Mouse (Mus musculus) cortical plate, adult 2 months (tissue): Measurements from ENCODE around the gene Crisp4. TPM values are rescaled to one million over a fixed set of nuclear protein-coding genes. Genes with fewer than 3 reads are reported as not detected.

Source experiments
- H3K27ac ChIP-seq: fragments of 200-500 bp; 2 replicates; pipeline ENCODE4 v1.5.1; 2012; ENCODE audit warnings: low read length, control low read depth, inconsistent platforms; ENCODE audit not compliant: insufficient read depth
- H3K4me1 ChIP-seq: fragments of 200-500 bp; 2 replicates; pipeline ENCODE4 v1.6.1; 2011; ENCODE audit warnings: low read length; ENCODE audit not compliant: control insufficient read depth, insufficient read depth
- H3K4me3 ChIP-seq: fragments of 200-500 bp; 2 replicates; pipeline ENCODE4 v1.5.1; 2011; ENCODE audit warnings: mild to moderate bottlenecking, low read length, control low read depth; ENCODE audit not compliant: insufficient read depth
- CTCF ChIP-seq: fragments of 200-500 bp; IDR thresholded peaks from 2 replicates; pipeline ENCODE4 v1.5.1; 2011; ENCODE audit warnings: mild to moderate bottlenecking, control low read depth, low read length; ENCODE audit not compliant: insufficient read depth; ENCODE audit errors: extremely low read depth
- POLR2A ChIP-seq: fragments of 200-500 bp; IDR thresholded peaks from 2 replicates; pipeline ENCODE4 v1.6.1; 2011; ENCODE audit warnings: mild to moderate bottlenecking, low read length, control low read depth; ENCODE audit not compliant: insufficient read depth; ENCODE audit errors: extremely low read depth
- polyA plus RNA-seq: library from polyadenylated mRNA; depleted of rRNA; stranded (reverse); fragments of >200 nt; gene quantifications from 2 replicates; pipeline ENCODE4 v1.2.3, GENCODE M21; 2012; rRNA removed

Gene Crisp4
- polyA plus RNA-seq = not detected in 2 replicates

- Histone ChIP-seq H3K4me3 (no peak within 1 kb of the TSS), H3K4me1 (no peaks in the 10 kb centered on the region), H3K27ac (no peak within 1 kb of the TSS)
- TF ChIP-seq POLR2A (no peak), CTCF (no peak)
Measured at GRCm38 (mm10) chr1:18145802-18146201, at the start of gene Crisp4. TSS of gene Crisp4 (minus strand) at chr1:18145902.

- TF ChIP-seq CTCF = no peak
- no peak for TF ChIP-seq POLR2A
- no peak overlapping the region for H3K27ac ChIP-seq
- no peak overlapping the region for H3K4me3 ChIP-seq
- no peaks in the 10 kb centered on the region for H3K4me1 ChIP-seq
Measured at GRCm38 (mm10) chr1:18191719-18192118, 46.0 kb upstream of the Crisp4 start.

GRCm38 (mm10) chr1:18190714-18191712 lies 45.3 kb upstream of the Crisp4 start:
- Histone ChIP-seq H3K4me3 (no peak overlapping the region), H3K27ac (no peak overlapping the region), H3K4me1 (no peaks in the 10 kb centered on the region)
- TF ChIP-seq CTCF (no peak), POLR2A (no peak)

- Histone ChIP-seq H3K4me3 (no peak overlapping the region), H3K4me1 (no peaks in the 10 kb centered on the region; the same call in 1 of the 2 replicates), H3K27ac (no peak overlapping the region)
- TF ChIP-seq POLR2A = no peak
- no peak for TF ChIP-seq CTCF
Measured at GRCm38 (mm10) chr1:18181167-18181566, 35.5 kb upstream of the Crisp4 start.

GRCm38 (mm10) chr1:18170573-18170972 lies 24.9 kb upstream of the Crisp4 start:
- Histone ChIP-seq H3K4me1 (no peaks in the 10 kb centered on the region), H3K4me3 (no peak overlapping the region), H3K27ac (no peak overlapping the region)
- TF ChIP-seq CTCF (no peak), POLR2A (no peak)

GRCm38 (mm10) chr1:18168261-18168660 lies 22.6 kb upstream of the Crisp4 start:
- Histone ChIP-seq H3K27ac (no peak overlapping the region), H3K4me1 (no peaks in the 10 kb centered on the region), H3K4me3 (no peak overlapping the region)
- no peak for TF ChIP-seq POLR2A
- no peak for TF ChIP-seq CTCF

GRCm38 (mm10) chr1:18159082-18159481 lies 13.4 kb upstream of the Crisp4 start:
- no peak overlapping the region for H3K4me3 ChIP-seq
- no peak overlapping the region for H3K27ac ChIP-seq
- TF ChIP-seq POLR2A (no peak), CTCF (no peak)
- H3K4me1 ChIP-seq = no peaks in the 10 kb centered on the region

- no peak overlapping the region for H3K27ac ChIP-seq
- no peaks in the 10 kb centered on the region for H3K4me1 ChIP-seq
- TF ChIP-seq CTCF = no peak
- TF ChIP-seq POLR2A = no peak
- H3K4me3 ChIP-seq = no peak overlapping the region
Measured at GRCm38 (mm10) chr1:18148211-18148610, 2.5 kb upstream of the Crisp4 start.

GRCm38 (mm10) chr1:18131691-18132090 lies 14.0 kb downstream of the Crisp4 start:
- Histone ChIP-seq H3K4me1 (no peaks in the 10 kb centered on the region), H3K4me3 (no peak overlapping the region), H3K27ac (no peak overlapping the region)
- TF ChIP-seq POLR2A (no peak), CTCF (no peak)

- Histone ChIP-seq H3K4me1 (no peaks in the 10 kb centered on the region), H3K27ac (no peak overlapping the region), H3K4me3 (no peak overlapping the region)
- no peak for TF ChIP-seq CTCF
- TF ChIP-seq POLR2A = no peak
Measured at GRCm38 (mm10) chr1:18129983-18130382, 15.7 kb downstream of the Crisp4 start.
